Mouse (Mus musculus) embryonic facial prominence, embryonic 10.5 days (tissue): ENCODE results near the gene Ubox5. TPM values are rescaled to one million over a fixed set of nuclear protein-coding genes. Genes with fewer than 3 reads are reported as not detected.
"Not testable (repeated sequence)": the region's sequence is repeated elsewhere in the genome, so short reads cannot be mapped to it uniquely, and the experiment has no call there.

Experiments
- DNase-seq: peaks from one replicate; pipeline ENCODE4 v3.0.0-alpha.2; 2017; ENCODE audit warnings: low spot score
- H3K27ac ChIP-seq: fragments of 300-500 bp; sonication (generic); replicated peaks from 2 replicates; pipeline ENCODE4 v1.5.1; 2016; ENCODE audit warnings: mild to moderate bottlenecking
- H3K27me3 ChIP-seq: fragments of 300-500 bp; sonication (generic); replicated peaks from 2 replicates; pipeline ENCODE4 v1.6.1; 2016; ENCODE audit warnings: low read depth, mild to moderate bottlenecking; ENCODE audit not compliant: poor library complexity, severe bottlenecking
- H3K36me3 ChIP-seq: fragments of 300-500 bp; sonication (generic); replicated peaks from 2 replicates; pipeline ENCODE4 v1.6.1; 2016; ENCODE audit warnings: mild to moderate bottlenecking, moderate library complexity
- H3K4me1 ChIP-seq: fragments of 300-500 bp; sonication (generic); 2 replicates; pipeline ENCODE4 v1.6.1; 2016
- H3K4me3 ChIP-seq: fragments of 300-500 bp; sonication (generic); 2 replicates; pipeline ENCODE4 v1.5.1; 2016; ENCODE audit warnings: mild to moderate bottlenecking, moderate library complexity
- H3K9me3 ChIP-seq: fragments of 300-500 bp; sonication (generic); 2 replicates; pipeline ENCODE4 v1.6.1; 2016; ENCODE audit warnings: mild to moderate bottlenecking
- WGBS: fragments of 180-500 bp; shearing (Covaris S2); methylation state at CpG from one replicate; pipeline ENCODE4 v1.1.7; 2016; 5-methylcytosine and 5-hydroxymethylcytosine counted together
- polyA plus RNA-seq: library from polyadenylated mRNA; unstranded; fragments of >200 nt; fragmentation: Nextera tagmentation; extraction: Ambion mirVana; gene quantifications from 2 replicates; pipeline ENCODE4 v1.2.1, GENCODE M21; 2016

Ubox5 gene
- polyA plus RNA-seq, 1 experiment from 2014 or later = 21.6 TPM

DNA sequence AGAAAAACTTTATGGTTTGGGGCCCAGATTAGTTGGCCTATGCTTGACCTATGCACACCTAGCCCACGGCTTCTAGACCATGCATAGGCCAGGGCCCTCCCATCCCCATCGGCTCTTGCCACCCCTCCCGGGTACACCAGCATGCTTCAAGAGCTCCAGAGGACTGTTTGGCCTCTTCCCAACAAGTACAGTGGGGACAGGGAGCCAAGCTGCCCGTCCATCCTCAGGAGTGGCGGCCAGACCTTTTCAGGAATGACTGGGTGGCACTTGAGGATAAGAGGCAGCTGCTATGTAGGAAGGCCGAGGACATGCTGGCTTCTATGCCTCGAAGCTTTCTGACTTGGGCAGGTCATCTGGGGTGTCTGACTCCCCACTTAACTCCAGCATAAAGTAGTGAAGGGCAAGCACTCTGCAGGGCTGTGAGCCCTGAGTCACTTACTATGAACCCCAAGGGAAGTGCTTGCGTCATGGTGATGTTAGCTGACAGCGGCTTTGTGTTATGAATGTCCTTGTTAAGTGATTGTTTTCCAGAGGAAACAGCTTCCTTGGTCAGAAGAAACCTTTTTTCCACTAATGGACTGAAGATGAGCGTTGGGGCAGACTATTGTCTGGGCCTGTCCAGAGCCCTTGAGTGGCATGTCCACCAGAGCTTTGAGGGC, 45.8 kb downstream of the Ubox5 start:
- H3K27ac ChIP-seq = no peak overlapping the region
- peaks cover 63% of the 10 kb centered on the region for H3K27me3 ChIP-seq
- DNase-seq = no peak
- H3K4me1 ChIP-seq = peaks cover 13% of the 10 kb centered on the region
- WGBS = 85% methylated on average over 10 of the region's 10 CpGs
- H3K4me3 ChIP-seq = no peak overlapping the region
- no peaks in the 10 kb centered on the region for H3K36me3 ChIP-seq
- no peaks in the 10 kb centered on the region for H3K9me3 ChIP-seq

GRCm38 (mm10) chr2:130582552-130582951, 47.3 kb downstream of the Ubox5 start, which contains the start of gene Avp:
Avp (minus strand) TSS chr2:130582554.
- Histone ChIP-seq H3K4me3 (no peak within 1 kb of the TSS), H3K27ac (no peak within 1 kb of the TSS), H3K36me3 (no peaks in the 10 kb centered on the region), H3K9me3 (no peaks in the 10 kb centered on the region), H3K27me3 (peaks cover 78% of the 10 kb centered on the region), H3K4me1 (peaks cover 16% of the 10 kb centered on the region)
- DNase-seq = no peak
- WGBS = 38% methylated on average over 10 of the region's 10 CpGs

DNA sequence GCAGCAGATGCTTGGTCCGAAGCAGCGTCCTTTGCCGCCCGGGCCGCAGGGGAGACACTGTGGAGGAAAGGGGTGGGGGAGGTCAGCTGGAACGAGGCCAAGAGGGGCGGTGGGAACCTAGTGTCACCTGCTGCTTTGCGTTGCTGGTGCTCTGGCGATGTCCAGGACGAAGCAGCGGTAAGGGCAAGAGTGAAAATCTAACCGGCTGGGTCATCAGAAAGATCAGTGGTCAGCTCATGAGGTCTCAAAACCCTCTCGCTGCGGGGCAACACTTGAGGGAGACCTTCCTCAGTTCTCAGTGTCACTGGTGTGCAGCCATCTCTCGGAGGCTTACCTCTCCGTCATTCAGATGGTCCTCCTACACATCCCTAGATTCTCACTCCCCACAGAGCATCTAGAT, 48.6 kb downstream of the Ubox5 start:
- H3K4me3 ChIP-seq = peak overlapping the region; percentile 46
- H3K9me3 ChIP-seq = no peaks in the 10 kb centered on the region
- peaks cover 29% of the 10 kb centered on the region for H3K4me1 ChIP-seq
- no peak for DNase-seq
- H3K36me3 ChIP-seq = no peaks in the 10 kb centered on the region
- H3K27ac ChIP-seq = no peak overlapping the region
- peaks cover 91% of the 10 kb centered on the region for H3K27me3 ChIP-seq
- WGBS = 3% methylated on average over 16 of the region's 16 CpGs

- peaks cover 31% of the 10 kb centered on the region for H3K4me1 ChIP-seq
- 7% methylated on average over 8 of the region's 8 CpGs for WGBS
- no peak overlapping the region for H3K27ac ChIP-seq
- peaks cover 98% of the 10 kb centered on the region for H3K27me3 ChIP-seq
- no peak overlapping the region for H3K4me3 ChIP-seq
- DNase-seq = no peak
- H3K36me3 ChIP-seq = no peaks in the 10 kb centered on the region
- no peaks in the 10 kb centered on the region for H3K9me3 ChIP-seq
Observed at GRCm38 (mm10) chr2:130579791-130580190, 50.0 kb downstream of the Ubox5 start.

DNA sequence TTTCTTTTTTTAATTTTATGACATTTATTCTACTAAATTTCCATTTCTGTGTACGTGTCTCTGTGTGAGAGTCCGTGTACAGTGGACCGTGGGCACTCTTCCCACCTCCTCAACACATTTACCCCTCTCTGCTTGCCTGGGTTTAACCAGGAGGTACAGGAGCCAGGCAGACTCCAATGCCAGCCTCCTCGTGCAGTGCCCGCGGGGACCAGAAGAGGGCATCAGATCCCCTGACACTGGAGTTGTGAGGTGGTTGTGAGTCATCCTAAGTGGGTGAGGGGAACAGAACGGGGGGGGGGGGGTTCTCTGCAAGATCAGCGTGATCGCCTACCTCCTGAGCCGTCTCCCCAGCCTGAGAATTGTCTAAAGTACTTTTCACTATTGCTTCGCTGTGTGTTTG, 51.7 kb downstream of the Ubox5 start:
- no peak overlapping the region for H3K27ac ChIP-seq
- DNase-seq = peak; percentile 77
- H3K4me3 ChIP-seq = no peak overlapping the region
- no peaks in the 10 kb centered on the region for H3K36me3 ChIP-seq
- peaks cover 31% of the 10 kb centered on the region for H3K4me1 ChIP-seq
- no peaks in the 10 kb centered on the region for H3K9me3 ChIP-seq
- peaks cover 100% of the 10 kb centered on the region for H3K27me3 ChIP-seq
- WGBS = 8% methylated on average over 11 of the region's 11 CpGs

- H3K4me3 ChIP-seq = peak overlapping the region; percentile 32
- H3K4me1 ChIP-seq = peaks cover 31% of the 10 kb centered on the region
- peaks cover 100% of the 10 kb centered on the region for H3K27me3 ChIP-seq
- H3K27ac ChIP-seq = no peak overlapping the region
- WGBS = 3% methylated on average over 12 of the region's 12 CpGs
- no peaks in the 10 kb centered on the region for H3K36me3 ChIP-seq
- peak; percentile 53 for DNase-seq
- no peaks in the 10 kb centered on the region for H3K9me3 ChIP-seq
Observed at GRCm38 (mm10) chr2:130577632-130578031, 52.2 kb downstream of the Ubox5 start.

DNA sequence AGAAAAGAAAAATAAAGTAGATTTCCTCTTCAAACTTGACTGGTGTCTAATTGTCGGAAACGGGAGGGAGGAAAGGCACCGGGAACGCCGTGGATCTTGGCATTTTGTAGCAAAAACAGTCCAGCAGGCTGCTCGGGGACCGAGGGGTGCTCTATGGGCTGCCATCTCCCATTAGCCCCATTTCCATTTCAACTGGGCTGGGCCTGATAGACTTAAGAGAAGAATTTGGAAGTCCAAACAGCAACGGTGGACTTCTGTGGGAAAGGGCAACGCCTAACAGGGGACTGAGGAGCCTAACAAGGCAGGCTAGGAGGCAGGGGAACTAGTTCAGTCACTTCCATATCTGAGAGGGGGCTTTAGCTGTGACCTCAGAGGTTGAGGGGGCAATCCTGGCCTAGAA, 52.8 kb downstream of the Ubox5 start:
- WGBS = 3% methylated on average over 9 of the region's 9 CpGs
- Histone ChIP-seq H3K9me3 (no peaks in the 10 kb centered on the region), H3K4me1 (peaks cover 31% of the 10 kb centered on the region), H3K36me3 (no peaks in the 10 kb centered on the region), H3K27ac (no peak overlapping the region), H3K27me3 (peaks cover 94% of the 10 kb centered on the region), H3K4me3 (peak overlapping the region; percentile 32)
- DNase-seq = peak; percentile 35

DNA sequence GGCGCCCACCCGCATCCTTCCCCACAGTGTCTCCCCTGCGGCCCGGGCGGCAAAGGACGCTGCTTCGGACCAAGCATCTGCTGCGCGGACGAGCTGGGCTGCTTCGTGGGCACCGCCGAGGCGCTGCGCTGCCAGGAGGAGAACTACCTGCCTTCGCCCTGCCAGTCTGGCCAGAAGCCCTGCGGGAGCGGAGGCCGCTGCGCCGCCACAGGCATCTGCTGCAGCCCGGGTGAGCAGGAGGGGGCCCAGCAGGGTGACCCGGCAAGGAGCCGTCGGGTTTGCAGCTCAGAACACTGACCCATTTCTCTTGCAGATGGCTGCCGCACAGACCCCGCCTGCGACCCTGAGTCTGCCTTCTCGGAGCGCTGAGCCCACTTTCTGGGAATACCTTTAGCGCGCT, 53.3 kb downstream of the Ubox5 start:
- Histone ChIP-seq H3K4me1 (peaks cover 31% of the 10 kb centered on the region), H3K27me3 (peaks cover 90% of the 10 kb centered on the region), H3K4me3 (peak overlapping the region; percentile 47)
- peak; percentile 53 for DNase-seq
- 2% methylated on average over 32 of the region's 32 CpGs for WGBS
- H3K27ac ChIP-seq, H3K9me3 ChIP-seq, H3K36me3 ChIP-seq: not testable (repeated sequence)

DNA sequence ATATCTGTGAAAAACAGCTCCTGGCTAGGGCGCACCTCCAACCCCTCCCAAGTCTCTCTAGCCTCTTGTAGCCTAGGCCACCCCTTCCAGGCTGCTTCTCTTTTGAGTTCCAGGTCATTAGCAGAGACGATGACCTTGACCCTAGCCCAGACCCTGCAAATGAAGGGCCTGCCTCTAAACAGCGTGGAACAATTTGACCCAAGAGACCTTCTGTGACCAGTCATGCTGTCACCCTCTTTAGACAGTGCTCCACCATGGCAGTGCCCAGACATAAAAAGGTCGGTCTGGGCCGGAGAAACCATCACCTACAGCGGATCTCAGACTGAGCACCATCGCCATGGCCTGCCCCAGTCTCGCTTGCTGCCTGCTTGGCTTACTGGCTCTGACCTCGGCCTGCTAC, 54.0 kb downstream of the Ubox5 start, which contains the start of gene Oxt:
TSS of gene Oxt (plus strand) at position 301 of the 400 bp plus-strand sequence.
- Histone ChIP-seq H3K36me3 (no peaks in the 10 kb centered on the region), H3K4me3 (peak within 1 kb of the TSS; percentile 47), H3K27me3 (peaks cover 84% of the 10 kb centered on the region), H3K4me1 (peaks cover 28% of the 10 kb centered on the region), H3K9me3 (no peaks in the 10 kb centered on the region), H3K27ac (no peak within 1 kb of the TSS)
- no peak for DNase-seq
- WGBS = 35% methylated on average over 9 of the region's 9 CpGs

- H3K27ac ChIP-seq = no peak overlapping the region
- H3K36me3 ChIP-seq = no peaks in the 10 kb centered on the region
- no peak overlapping the region for H3K4me3 ChIP-seq
- DNase-seq = no peak
- H3K4me1 ChIP-seq = peaks cover 21% of the 10 kb centered on the region
- H3K9me3 ChIP-seq = no peaks in the 10 kb centered on the region
- peaks cover 78% of the 10 kb centered on the region for H3K27me3 ChIP-seq
- 81% methylated on average over 5 of the region's 5 CpGs for WGBS
Observed at GRCm38 (mm10) chr2:130574960-130575359, 54.9 kb downstream of the Ubox5 start.

GRCm38 (mm10) chr2:130569926-130570325, 59.9 kb downstream of the Ubox5 start:
- no peak for DNase-seq
- Histone ChIP-seq H3K9me3 (no peaks in the 10 kb centered on the region), H3K4me3 (no peak overlapping the region), H3K27me3 (peaks cover 28% of the 10 kb centered on the region), H3K36me3 (peaks cover 23% of the 10 kb centered on the region), H3K4me1 (peaks cover 3% of the 10 kb centered on the region), H3K27ac (no peak overlapping the region)

- Histone ChIP-seq H3K4me1 (peaks cover 13% of the 10 kb centered on the region), H3K27me3 (peaks cover 18% of the 10 kb centered on the region), H3K4me3 (no peak overlapping the region), H3K27ac (no peak overlapping the region), H3K36me3 (peaks cover 25% of the 10 kb centered on the region), H3K9me3 (no peaks in the 10 kb centered on the region)
- DNase-seq = no peak
- 82% methylated on average over 4 of the region's 4 CpGs for WGBS
Observed at GRCm38 (mm10) chr2:130568921-130569320, 60.9 kb downstream of the Ubox5 start.

- peaks cover 24% of the 10 kb centered on the region for H3K4me1 ChIP-seq
- no peaks in the 10 kb centered on the region for H3K27me3 ChIP-seq
- no peaks in the 10 kb centered on the region for H3K9me3 ChIP-seq
- H3K36me3 ChIP-seq = peaks cover 25% of the 10 kb centered on the region
- WGBS = 88% methylated on average over 8 of the region's 8 CpGs
- peak overlapping the region; percentile 73 for H3K4me3 ChIP-seq
- no peak overlapping the region for H3K27ac ChIP-seq
- DNase-seq = no peak
Observed at GRCm38 (mm10) chr2:130564983-130565382, 64.9 kb downstream of the Ubox5 start.
